Mouse (Mus musculus) layer of hippocampus, postnatal 25 days (tissue): ENCODE measurements around the gene Olfr1349. TPM values are rescaled to one million over a fixed set of nuclear protein-coding genes. Genes with fewer than 3 reads are reported as not detected.
A peak's percentile ranks its signal among the peaks of the same experiment; 100 is the strongest.
"Not testable (repeated sequence)": the region's sequence is repeated elsewhere in the genome, so short reads cannot be mapped to it uniquely, and the experiment has no call there.

Experiments
- DNase-seq, 2 experiments: peaks; one replicate each; pipeline ENCODE4 v3.0.0; 2022; ENCODE audit warnings: mixed read lengths in 2 of 2, low spot score in 1 of 2; ENCODE audit errors: extremely low spot score in 1 of 2
- total RNA-seq, 2 experiments: library from RNA; stranded (reverse); gene quantifications; 2 replicates each; pipeline ENCODE4 v1.2.3; 2021

Gene Olfr1349
- not detected for total RNA-seq

- no peak for DNase-seq
Observed at GRCm38 (mm10) chr7:6522850-6523249, at the start of gene Olfr1349. TSS of gene Olfr1349 (minus strand) at chr7:6522950.

- no peak for DNase-seq
Observed at GRCm38 (mm10) chr7:6564541-6564940, 41.8 kb upstream of the Olfr1349 start, which contains the start of gene Olfr1350. TSS of gene Olfr1350 (plus strand) at chr7:6564841.

DNA sequence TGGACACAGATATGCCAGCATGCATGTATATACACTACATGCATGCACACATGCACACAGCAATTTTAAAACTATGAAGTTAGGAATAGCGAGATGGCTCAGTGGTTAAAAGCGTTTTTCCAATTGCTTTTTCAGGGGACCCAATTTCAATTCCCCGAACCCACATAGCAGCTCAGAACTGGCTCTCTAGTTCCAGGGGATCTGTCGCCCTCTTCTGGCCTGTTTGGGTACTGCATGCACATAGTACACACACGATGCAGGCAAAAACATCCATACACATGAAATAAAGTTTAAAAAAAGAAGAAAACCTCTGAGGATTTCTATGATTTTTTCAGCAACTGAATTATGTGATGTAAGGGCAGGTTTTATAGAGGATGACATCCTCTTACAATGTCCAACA lies 3.4 kb upstream of the Olfr1349 start:
- DNase-seq, result peak in 1 of 2 experiments; percentile 13

GRCm38 (mm10) chr7:6525001-6525400 lies 2.3 kb upstream of the Olfr1349 start:
- no peak for DNase-seq

GRCm38 (mm10) chr7:6521666-6522065 lies 1.1 kb downstream of the Olfr1349 start:
- DNase-seq, result no peak

DNA sequence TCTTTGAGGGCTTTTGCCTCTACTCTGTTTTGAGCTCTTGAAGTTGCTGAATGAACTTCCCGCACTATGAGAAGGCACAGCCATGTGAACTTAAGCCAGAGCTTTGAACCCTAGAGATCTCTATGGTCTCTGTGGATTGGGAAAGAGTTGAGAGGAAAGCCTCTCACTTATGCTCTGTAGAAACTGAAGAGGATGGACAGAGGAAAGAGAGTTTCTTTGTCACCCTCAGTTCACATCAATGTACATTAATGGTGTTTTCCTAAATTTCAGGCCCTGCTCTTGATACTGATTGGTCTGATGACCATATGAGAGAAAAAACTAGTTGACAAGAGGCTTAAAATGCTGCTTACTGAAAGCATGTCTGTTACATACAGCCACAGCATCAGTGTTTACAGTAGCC lies 14.1 kb downstream of the Olfr1349 start, which contains the start of gene Olfr1348:
Gene Olfr1348, minus strand, starts transcription at position 101 of the 400 bp plus-strand sequence.
- no peak for DNase-seq

DNA sequence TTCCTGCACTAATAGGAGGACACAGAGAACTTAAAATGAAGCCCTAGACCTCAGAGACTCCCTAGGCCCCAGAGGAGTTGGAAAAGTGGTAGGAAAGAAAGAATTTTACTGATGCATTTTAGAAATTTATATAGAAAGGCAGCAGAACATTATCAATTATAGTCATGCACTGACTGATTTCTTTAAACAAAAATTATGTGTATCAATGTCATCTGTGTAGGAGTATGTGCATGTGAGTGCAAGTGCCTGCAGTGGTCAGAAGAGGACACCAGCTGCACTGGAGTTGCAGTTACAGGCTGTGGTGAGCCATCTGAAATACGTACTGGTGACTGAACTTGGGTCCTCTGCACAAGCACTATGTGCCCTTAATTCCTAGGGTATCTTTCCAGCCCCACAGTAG lies 23.1 kb downstream of the Olfr1349 start, which contains the start of gene Olfr1347:
Gene Olfr1347, minus strand, starts transcription at position 101 of the 400 bp plus-strand sequence.
- DNase-seq, result no peak

- DNase-seq, result no peak
Observed at GRCm38 (mm10) chr7:6486841-6487240, 35.9 kb downstream of the Olfr1349 start, which contains the start of gene Olfr5. TSS of gene Olfr5 (minus strand) at chr7:6486941.

DNA sequence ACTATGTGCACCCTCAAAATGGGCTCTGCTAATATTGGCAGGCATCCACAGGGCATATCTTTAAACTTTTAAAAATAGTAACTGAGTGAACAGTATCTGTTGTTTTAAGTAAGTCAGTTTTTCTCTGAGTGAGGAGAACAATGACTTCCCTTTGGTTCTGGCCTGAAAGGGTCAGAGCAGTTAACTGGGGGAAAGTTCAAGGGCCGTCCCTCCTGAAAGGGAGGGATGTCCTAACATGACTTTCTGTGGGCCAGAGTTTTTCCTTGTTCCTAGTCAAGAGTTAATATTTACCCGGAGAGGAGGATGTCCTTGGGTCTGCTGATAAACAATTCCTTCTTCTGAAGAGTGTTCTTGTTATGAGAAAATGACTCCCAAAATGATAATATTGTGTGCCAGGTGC lies 45.1 kb downstream of the Olfr1349 start:
- DNase-seq, result not testable (repeated sequence)

DNA sequence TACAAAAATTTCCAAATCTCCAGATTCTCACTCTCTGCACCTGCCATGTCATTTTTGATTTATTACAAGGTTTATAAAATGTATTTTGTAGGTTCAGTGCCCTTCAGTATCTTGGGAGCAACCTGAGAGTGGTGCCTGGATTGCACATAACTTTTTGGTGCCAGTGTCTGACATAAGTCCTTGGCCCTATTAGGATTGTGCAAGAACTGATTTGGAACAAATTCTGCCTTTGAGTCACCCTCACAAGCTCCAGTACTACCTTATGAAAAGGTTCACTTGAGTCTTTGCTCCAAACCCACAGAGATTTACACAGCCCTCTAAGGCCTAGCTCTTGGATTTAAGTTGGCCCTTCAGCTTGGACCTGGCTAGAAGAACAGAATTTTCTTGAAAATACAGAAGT lies 55.8 kb downstream of the Olfr1349 start, which contains the start of gene Olfr1346:
Gene Olfr1346, plus strand, starts transcription at position 151 of the 400 bp plus-strand sequence.
- DNase-seq, result no peak

Other genes with a start within 250 kb of the Olfr1349 start
- 10 to 100 TPM; 16.5 to 17.6 TPM for gene Zfp667, start 236.4 kb downstream of the Olfr1349 start, total RNA-seq
- 10 to 100 TPM; 10.2 to 12.0 TPM for gene Zfp583, start 191.7 kb downstream of the Olfr1349 start, total RNA-seq
- gene Gm3854, start 179.2 kb downstream of the Olfr1349 start, total RNA-seq, result 1 to 10 TPM; 5.8 to 6.7 TPM
- gene Zfp78, start 159.7 kb downstream of the Olfr1349 start, total RNA-seq, result 1 to 10 TPM; 3.8 to 5.6 TPM
- gene Zfp28, start 139.7 kb downstream of the Olfr1349 start, total RNA-seq, result 1 to 10 TPM; 6.7 to 7.8 TPM
- gene Smim17, start 124.2 kb downstream of the Olfr1349 start, total RNA-seq, result 10 to 100 TPM; 18.4 to 22.0 TPM
- under 1 TPM; 0.15 to 0.23 TPM for gene Gm20715, start 112.7 kb downstream of the Olfr1349 start, total RNA-seq
- 1 to 10 TPM; 1.3 to 2.8 TPM for gene Olfr1344, start 84.3 kb downstream of the Olfr1349 start, total RNA-seq
- not detected for gene Olfr1336, start 66.8 kb downstream of the Olfr1349 start, total RNA-seq
- not detected for gene Olfr1346, start 55.8 kb downstream of the Olfr1349 start, total RNA-seq
- not detected for gene Olfr5, start 36.0 kb downstream of the Olfr1349 start, total RNA-seq
- not detected for gene Olfr1347, start 23.2 kb downstream of the Olfr1349 start, total RNA-seq
- not detected for gene Olfr1348, start 14.2 kb downstream of the Olfr1349 start, total RNA-seq
- not detected for gene Olfr1350, start 41.9 kb upstream of the Olfr1349 start, total RNA-seq
- gene Zim1, start 173.5 kb upstream of the Olfr1349 start, total RNA-seq, result 1 to 10 TPM; 5.6 to 7.4 TPM
- 100 to 1,000 TPM; 160 to 182 TPM for gene Peg3, start 207.5 kb upstream of the Olfr1349 start, total RNA-seq
- gene Usp29, start 207.6 kb upstream of the Olfr1349 start, total RNA-seq, result 10 to 100 TPM; 28.8 to 29.5 TPM